9 mouse cellular contexts compared by ENCODE assay signal in the genomic region with DNA sequence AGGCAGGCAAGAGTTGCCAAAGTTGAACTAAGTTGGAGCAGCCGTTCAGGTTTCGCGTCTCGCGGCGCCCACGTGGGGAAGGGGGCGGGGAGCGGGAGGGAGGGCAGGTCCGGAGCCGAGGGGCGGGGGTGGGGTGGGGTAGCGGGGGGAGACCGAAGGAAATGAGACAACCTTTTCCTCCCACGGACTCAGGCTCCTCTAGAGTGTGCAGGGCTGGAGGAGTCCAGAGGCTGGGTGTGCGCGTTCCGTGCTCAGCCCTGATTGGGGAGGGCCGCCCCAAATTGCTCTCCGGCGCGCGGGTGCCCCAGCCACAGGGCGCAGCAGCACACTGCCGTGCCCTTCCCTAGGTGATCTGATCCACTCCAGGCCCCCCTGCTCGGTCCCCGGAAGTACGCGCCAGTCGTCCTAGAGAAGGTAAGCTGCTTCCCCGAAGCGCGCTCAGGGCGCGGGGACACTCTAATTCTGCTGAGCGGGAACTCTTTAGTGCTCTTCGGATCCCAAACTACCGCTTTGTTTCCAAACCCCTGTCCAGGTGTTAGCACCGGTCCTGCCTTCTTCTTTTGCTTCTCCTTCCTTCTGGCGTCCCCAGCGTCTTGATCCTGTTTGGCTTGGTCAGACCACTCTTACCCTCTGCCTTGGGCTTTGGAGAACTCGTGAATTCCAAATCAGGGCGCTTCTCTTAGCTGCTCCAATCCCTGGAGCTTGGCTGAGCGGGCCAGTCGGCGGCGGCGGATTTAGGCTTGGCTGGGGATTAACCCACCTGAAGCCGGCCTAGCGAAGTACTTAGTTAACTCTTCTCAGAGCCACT. TPM values are rescaled to one million over a fixed set of nuclear protein-coding genes. Genes with fewer than 3 reads are reported as not detected.
DNase-seq lines count a peak whose midpoint lies in the region; ATAC-seq and TF ChIP-seq lines count a peak whose summit lies in the region.
"Had no signal": no experiment of that assay in that cellular context is flagged by ENCODE, and none has a peak within 500 bp of the region (broad histone marks: within the 10 kb centered on the region; RNA-seq: fewer than 3 reads in every experiment).

No protein-coding gene starts in this region.

- peak; percentile 7 for DNase-seq in adrenal gland, adult 8-10 months
- DNase-seq in forelimb bud, embryonic 11.5 days (ENCODE audit: low read depth, low spot score), result peak; percentile 38
- peak; percentile 64 for DNase-seq in liver, postnatal 0 days
- peak; percentile 26 for DNase-seq in ovary, postnatal 14 days (ENCODE audit: low spot score)
- no peak for DNase-seq in left cerebral cortex, postnatal 25 days (ENCODE audit: low spot score in 2 of 2)

- no peak for TF ChIP-seq EP300 in liver, postnatal 0 days (IDR thresholded peaks at IDR 0.05; ENCODE audit: low read depth)

- no peak for ATAC-seq in erythroblast, adult 5-6 weeks (replicated peaks; ENCODE audit: low FRiP score, poor library complexity, severe bottlenecking)
- peak; percentile 75 for ATAC-seq in intestine, embryonic 16.5 days
- ATAC-seq in liver, postnatal 0 days, result peak; percentile 65

- intact Hi-C loops in left cerebral cortex, postnatal 25 days (cut with DNase I), result loop anchor here (1.0 to 5.0 kb wide), 3 partner anchors 51 to 76 kb away; no protein-coding TSS in a partner anchor

- H3K27me3 ChIP-seq in erythroblast, embryonic 14.5 days (ENCODE audit: control insufficient read depth), result peaks cover 28% of the 10 kb centered on the region
- no peaks in the 10 kb centered on the region for H3K27me3 ChIP-seq in intestine, embryonic 16.5 days (replicated peaks; ENCODE audit: control insufficient read depth, insufficient read depth, low read length)
- 0 out of 2 replicates have a peak, but pooled peaks cover 3% of the 10 kb centered on the region for H3K27me3 ChIP-seq in liver, postnatal 0 days (ENCODE audit: insufficient read depth, low read length)
- H3K27me3 ChIP-seq: CH12.LX had no signal

- under 1% methylated on average over 47 of the region's 50 CpGs for WGBS in intestine, embryonic 16.5 days
- WGBS in liver, postnatal 0 days (ENCODE audit: insufficient replicate concordance), result under 1% methylated on average over 42 of the region's 50 CpGs

- no peak for TF ChIP-seq CTCF in liver, postnatal 0 days (IDR thresholded peaks at IDR 0.05; ENCODE audit: low read depth)

- no peaks in the 10 kb centered on the region for H3K4me1 ChIP-seq in erythroblast, embryonic 14.5 days (ENCODE audit: control insufficient read depth)
- peaks cover 34% of the 10 kb centered on the region for H3K4me1 ChIP-seq in intestine, embryonic 16.5 days (ENCODE audit: control insufficient read depth, insufficient read depth, low read length)
- peaks cover 3% of the 10 kb centered on the region; the same call in 1 of the 2 replicates for H3K4me1 ChIP-seq in liver, postnatal 0 days (ENCODE audit: insufficient read depth)

- H3K27ac ChIP-seq in intestine, embryonic 16.5 days (ENCODE audit: low read length), result peak overlapping the region; percentile 90
- H3K27ac ChIP-seq in liver, postnatal 0 days (ENCODE audit: low read depth), result peak overlapping the region; percentile 86

- H3K36me3 ChIP-seq in erythroblast, embryonic 14.5 days (ENCODE audit: control insufficient read depth), result no peaks in the 10 kb centered on the region; the same call in 1 of the 2 replicates
- no peaks in the 10 kb centered on the region for H3K36me3 ChIP-seq in intestine, embryonic 16.5 days (ENCODE audit: control insufficient read depth, insufficient read depth, low read length)
- H3K36me3 ChIP-seq in liver, postnatal 0 days (replicated peaks; ENCODE audit: insufficient read depth, low read length), result no peaks in the 10 kb centered on the region

- no peaks in the 10 kb centered on the region for H3K9me3 ChIP-seq in erythroblast, embryonic 14.5 days (ENCODE audit: control insufficient read depth, low read length)
- H3K9me3 ChIP-seq in intestine, embryonic 16.5 days (ENCODE audit: control insufficient read depth, low read length), result no peaks in the 10 kb centered on the region
- H3K9me3 ChIP-seq in liver, postnatal 0 days (ENCODE audit: low read length), result no peaks in the 10 kb centered on the region

- peak overlapping the region; percentile 51 for H3K4me3 ChIP-seq in erythroblast, embryonic 14.5 days (replicated peaks)
- H3K4me3 ChIP-seq in intestine, embryonic 16.5 days (ENCODE audit: low read length), result peak overlapping the region; percentile 75
- peak overlapping the region; percentile 56 for H3K4me3 ChIP-seq in liver, postnatal 0 days (ENCODE audit: low read depth, low read length)

- peak overlapping the region; percentile 82 for H3K9ac ChIP-seq in intestine, embryonic 16.5 days (ENCODE audit: low read depth, low read length)
- H3K9ac ChIP-seq in liver, postnatal 0 days (replicated peaks), result peak overlapping the region; percentile 66

- H3K4me2 ChIP-seq in intestine, embryonic 16.5 days (ENCODE audit: low read depth, low read length), result peak overlapping the region; percentile 91
- H3K4me2 ChIP-seq in liver, postnatal 0 days (ENCODE audit: low read depth, low read length), result peak overlapping the region; percentile 80

RNA-seq across cellular contexts. Expression of gene Eva1a, which starts 0.8 kb away (rescaled TPM):
- polyA plus RNA-seq in erythroblast, embryonic 14.5 days (2012), result 0.05 and 0.20 TPM in 2 replicates
- not detected in 2 replicates for total RNA-seq in erythroblast, adult 5-6 weeks (2015; ENCODE audit: low replicate concordance)
- total RNA-seq in erythroblast, adult 5-6 weeks (2017; ENCODE audit: low replicate concordance), result not detected in 2 replicates
- total RNA-seq in adrenal gland, adult 8-10 months (2022), result 1 to 10 TPM; 1.2 to 6.2 (median 3.8) TPM
- polyA plus RNA-seq in intestine, embryonic 16.5 days (2015; fragmentation: Nextera tagmentation; extraction: Ambion mirVana), result 17.4 and 20.3 TPM in 2 replicates
- 40.0 and 46.7 TPM in 2 replicates for polyA plus RNA-seq in liver, postnatal 0 days (2015; fragmentation: Nextera tagmentation; extraction: Ambion mirVana)
- total RNA-seq in left cerebral cortex, postnatal 25 days (2021), result 10 to 100 TPM; 11.4 to 15.3 TPM
- total RNA-seq: CH12.LX had no signal

Comparison
In these comparisons a context has a peak if more than half of its experiments do, and no peak if none do; other contexts are left out.
1. DNase-seq: peak in adrenal gland, adult 8-10 months (single experiment), forelimb bud, embryonic 11.5 days (single experiment), liver, postnatal 0 days (single experiment) and ovary, postnatal 14 days (single experiment); none in left cerebral cortex, postnatal 25 days (0 of 2).
2. Peak in every context shown above with its lines, with median percentiles within 50 percentile points of each other: H3K4me3 ChIP-seq.